Mouse (Mus musculus): ENCODE measurements around the gene Atxn2. TPM values are rescaled to one million over a fixed set of nuclear protein-coding genes. Genes with fewer than 3 reads are reported as not detected.
A peak's percentile ranks its signal among the peaks of the same experiment; 100 is the strongest.

The Atxn2 gene
- polyA plus RNA-seq, 1 experiment from 2014 or later = 66.8 TPM

DNA sequence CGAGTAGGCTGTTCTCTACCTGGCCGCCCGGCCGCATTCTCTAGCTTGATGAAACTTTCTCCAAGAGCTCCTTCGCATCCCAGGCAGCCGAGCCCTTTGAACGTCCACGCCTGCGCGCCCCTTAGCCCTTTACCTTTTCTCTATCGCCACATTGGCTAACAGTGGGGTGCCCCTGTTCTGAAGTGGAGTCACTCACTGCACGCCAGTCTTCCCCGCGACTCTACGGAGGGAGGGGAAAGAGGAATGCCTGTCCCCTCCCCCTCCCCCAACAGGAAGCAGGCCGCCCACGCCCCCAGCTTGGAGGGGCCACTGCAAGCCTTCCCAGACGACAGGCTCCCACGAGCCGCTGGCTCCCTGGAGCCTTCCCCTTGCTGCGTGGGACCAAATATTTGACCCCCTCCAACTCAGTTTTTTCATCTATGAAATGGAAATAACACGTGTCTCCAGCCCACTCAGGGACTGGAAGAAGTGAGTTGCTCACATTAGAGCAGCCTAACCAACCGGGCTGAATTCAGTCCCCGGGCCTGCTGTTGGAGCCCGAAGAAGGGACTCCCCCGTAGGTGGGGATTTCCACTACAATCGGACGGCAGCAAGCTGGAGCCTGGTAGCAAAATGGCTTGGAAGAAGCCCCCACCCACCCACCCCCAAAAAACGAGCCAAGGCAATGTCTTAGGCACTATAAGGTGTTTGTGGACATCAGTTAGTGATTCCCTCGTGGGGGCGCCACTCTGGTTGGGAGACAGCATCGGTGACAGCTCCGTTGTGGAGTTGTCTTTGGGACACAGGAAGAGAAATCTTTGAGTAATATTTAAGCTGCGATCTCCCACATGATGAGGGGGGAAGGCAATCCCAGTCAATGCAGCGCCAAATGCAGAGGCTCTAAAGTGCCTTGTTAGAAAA lies 126.6 kb downstream of the Atxn2 start, which contains the start of gene Sh2b3:
Gene Sh2b3, minus strand, starts transcription at position 206 of the 900 bp plus-strand sequence.
- DNase-seq (ENCODE audit: low spot score, missing footprints) = no peak
- no peak; the same call in 1 of the 2 replicates for ATAC-seq (ENCODE audit: low FRiP score)
- H3K4me3 ChIP-seq (ENCODE audit: low read depth, low read length) = peak within 1 kb of the TSS; percentile 65
- H3K9ac ChIP-seq (ENCODE audit: low read length) = peak within 1 kb of the TSS; percentile 69
- 1% methylated on average over 35 of the region's 35 CpGs for WGBS
- no peaks in the 10 kb centered on the region for H3K9me3 ChIP-seq (ENCODE audit: control insufficient read depth, low read length)
- H3K27me3 ChIP-seq (ENCODE audit: control insufficient read depth, insufficient read depth, low read length) = peaks cover 41% of the 10 kb centered on the region
- peaks cover 40% of the 10 kb centered on the region for H3K4me1 ChIP-seq (ENCODE audit: control insufficient read depth, insufficient read depth, low read length)
- peak within 1 kb of the TSS; percentile 97 for H3K4me2 ChIP-seq
- H3K36me3 ChIP-seq (ENCODE audit: control insufficient read depth, insufficient read depth, low read length) = no peaks in the 10 kb centered on the region
- H3K27ac ChIP-seq (ENCODE audit: low read depth, low read length) = no peak within 1 kb of the TSS

DNA sequence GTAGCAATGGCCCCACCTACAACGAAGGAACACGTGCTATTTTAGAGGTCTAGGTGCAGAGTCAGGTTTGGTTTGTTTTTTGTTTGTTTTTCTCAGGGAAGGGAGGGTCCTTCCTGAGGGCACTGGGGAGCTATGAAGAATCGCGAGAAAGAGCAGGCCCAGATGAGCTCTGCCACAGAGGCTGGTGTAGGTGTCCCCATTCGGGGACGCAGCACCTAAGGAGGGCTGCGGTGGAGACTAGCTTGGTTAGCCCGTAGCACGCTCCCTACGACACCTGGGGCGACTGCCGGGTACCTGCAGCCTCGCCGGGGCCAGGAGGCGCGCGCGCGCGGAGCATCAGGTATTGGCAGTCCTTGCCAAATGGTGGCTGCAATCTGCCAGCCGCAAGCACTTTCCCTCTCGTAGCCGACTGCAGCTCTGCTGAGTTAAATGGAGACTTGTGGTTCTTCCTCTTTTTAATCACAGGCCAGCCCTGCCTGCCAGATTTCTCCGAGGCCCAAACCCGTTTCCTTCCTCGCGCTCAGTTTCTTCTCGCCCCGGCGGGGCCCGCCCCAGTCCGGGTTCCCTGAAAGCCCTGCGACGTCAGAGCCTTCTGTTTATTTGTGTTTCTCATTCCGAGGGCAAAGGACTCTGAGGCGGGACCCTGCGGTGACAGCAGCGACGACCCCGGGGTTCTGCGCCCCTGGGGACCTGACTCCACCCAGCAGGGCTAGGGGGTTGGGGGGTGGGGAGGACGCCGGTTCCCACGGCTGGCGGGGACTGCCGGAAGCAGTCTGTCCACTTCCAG lies 127.4 kb downstream of the Atxn2 start:
- Histone ChIP-seq H3K27ac (ENCODE audit: low read depth, low read length) (no peak overlapping the region), H3K36me3 (ENCODE audit: control insufficient read depth, insufficient read depth, low read length) (no peaks in the 10 kb centered on the region), H3K27me3 (ENCODE audit: control insufficient read depth, insufficient read depth, low read length) (peaks cover 49% of the 10 kb centered on the region), H3K9ac (ENCODE audit: low read length) (peak overlapping the region; percentile 36; the same call in 1 of the 2 replicates), H3K9me3 (ENCODE audit: control insufficient read depth, low read length) (no peaks in the 10 kb centered on the region), H3K4me3 (ENCODE audit: low read depth, low read length) (peak overlapping the region; percentile 24), H3K4me2 (peak overlapping the region; percentile 48), H3K4me1 (ENCODE audit: control insufficient read depth, insufficient read depth, low read length) (peaks cover 40% of the 10 kb centered on the region)
- ATAC-seq (ENCODE audit: low FRiP score) (no peak), DNase-seq (ENCODE audit: low spot score, missing footprints) (peak; percentile 92)
- 1% methylated on average over 45 of the region's 46 CpGs for WGBS

DNA sequence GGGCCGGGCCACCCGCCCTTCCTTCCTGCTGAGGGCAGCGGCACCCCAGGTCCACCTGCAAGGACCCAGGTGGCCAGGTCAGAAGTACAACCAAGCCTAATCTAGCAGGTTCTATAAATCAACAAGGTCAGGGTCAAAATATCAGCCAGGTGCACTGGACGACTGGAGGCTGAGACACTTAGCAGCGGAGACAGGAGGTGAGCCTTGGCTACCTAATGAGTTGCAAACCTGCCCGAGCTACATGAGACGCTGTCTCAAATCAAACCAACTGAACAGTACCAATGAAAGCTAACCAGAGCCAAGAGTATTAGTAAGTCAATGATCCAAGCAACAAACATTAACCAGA lies 128.0 kb downstream of the Atxn2 start:
- Histone ChIP-seq H3K9ac (ENCODE audit: low read length) (no peak overlapping the region), H3K4me2 (peak overlapping the region; percentile 48), H3K27me3 (ENCODE audit: control insufficient read depth, insufficient read depth, low read length) (peaks cover 54% of the 10 kb centered on the region), H3K4me1 (ENCODE audit: control insufficient read depth, insufficient read depth, low read length) (peaks cover 37% of the 10 kb centered on the region), H3K27ac (ENCODE audit: low read depth, low read length) (no peak overlapping the region), H3K9me3 (ENCODE audit: control insufficient read depth, low read length) (no peaks in the 10 kb centered on the region), H3K36me3 (ENCODE audit: control insufficient read depth, insufficient read depth, low read length) (no peaks in the 10 kb centered on the region), H3K4me3 (ENCODE audit: low read depth, low read length) (peak overlapping the region; percentile 24)
- 27% methylated on average over 6 of the region's 7 CpGs for WGBS
- DNase-seq (ENCODE audit: low spot score, missing footprints) (no peak), ATAC-seq (ENCODE audit: low FRiP score) (no peak)

DNA sequence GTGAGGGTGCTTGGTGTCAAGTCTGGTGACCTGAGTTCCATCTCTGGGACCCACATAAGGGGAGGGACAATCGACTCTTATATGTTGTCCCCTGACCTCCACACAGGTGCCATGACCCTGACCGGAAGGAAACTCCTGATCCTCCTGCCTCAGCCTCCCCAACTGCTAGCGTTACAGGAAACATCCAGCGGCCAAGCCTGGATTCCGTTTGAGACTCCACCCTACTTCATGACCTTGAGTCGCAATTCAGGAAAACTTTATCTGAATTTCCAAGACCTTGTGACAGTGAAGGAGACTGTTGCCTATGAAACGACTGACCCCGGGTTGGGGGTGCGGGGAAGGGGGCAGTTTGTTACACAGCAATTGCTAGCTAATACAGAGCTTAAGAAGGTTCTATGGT lies 130.4 kb downstream of the Atxn2 start:
- no peak overlapping the region for H3K9ac ChIP-seq (ENCODE audit: low read length)
- DNase-seq (ENCODE audit: low spot score, missing footprints) = no peak
- H3K9me3 ChIP-seq (ENCODE audit: control insufficient read depth, low read length) = no peaks in the 10 kb centered on the region
- H3K27ac ChIP-seq (ENCODE audit: low read depth, low read length) = no peak overlapping the region
- no peaks in the 10 kb centered on the region for H3K36me3 ChIP-seq (ENCODE audit: control insufficient read depth, insufficient read depth, low read length)
- peaks cover 55% of the 10 kb centered on the region for H3K27me3 ChIP-seq (ENCODE audit: control insufficient read depth, insufficient read depth, low read length)
- peaks cover 24% of the 10 kb centered on the region for H3K4me1 ChIP-seq (ENCODE audit: control insufficient read depth, insufficient read depth, low read length)
- 89% methylated on average over 9 of the region's 9 CpGs for WGBS
- no peak overlapping the region for H3K4me2 ChIP-seq
- no peak overlapping the region for H3K4me3 ChIP-seq (ENCODE audit: low read depth, low read length)
- ATAC-seq (ENCODE audit: low FRiP score) = no peak

DNA sequence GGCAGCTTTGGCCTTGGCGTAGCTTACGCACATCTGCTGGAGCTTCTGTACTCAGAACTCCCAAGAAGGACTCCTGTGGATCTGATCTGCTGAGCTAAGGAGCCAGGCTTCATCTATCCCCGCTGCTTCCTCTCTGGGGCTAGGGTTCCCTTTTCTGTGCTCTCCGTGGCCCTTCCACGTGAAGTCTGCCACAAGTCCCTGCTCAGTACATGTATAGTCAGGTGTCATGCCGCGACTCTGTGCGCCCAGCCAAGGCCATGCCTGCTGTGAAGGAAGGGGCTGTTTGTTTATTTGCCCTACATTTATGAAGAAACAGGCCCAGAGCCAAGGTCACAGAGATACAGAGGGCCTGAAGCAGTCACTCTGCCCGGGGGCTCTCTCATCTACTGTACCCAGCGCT lies 130.8 kb downstream of the Atxn2 start:
- WGBS = 42% methylated on average over 10 of the region's 10 CpGs
- Histone ChIP-seq H3K4me3 (ENCODE audit: low read depth, low read length) (no peak overlapping the region), H3K4me2 (no peak overlapping the region)

DNA sequence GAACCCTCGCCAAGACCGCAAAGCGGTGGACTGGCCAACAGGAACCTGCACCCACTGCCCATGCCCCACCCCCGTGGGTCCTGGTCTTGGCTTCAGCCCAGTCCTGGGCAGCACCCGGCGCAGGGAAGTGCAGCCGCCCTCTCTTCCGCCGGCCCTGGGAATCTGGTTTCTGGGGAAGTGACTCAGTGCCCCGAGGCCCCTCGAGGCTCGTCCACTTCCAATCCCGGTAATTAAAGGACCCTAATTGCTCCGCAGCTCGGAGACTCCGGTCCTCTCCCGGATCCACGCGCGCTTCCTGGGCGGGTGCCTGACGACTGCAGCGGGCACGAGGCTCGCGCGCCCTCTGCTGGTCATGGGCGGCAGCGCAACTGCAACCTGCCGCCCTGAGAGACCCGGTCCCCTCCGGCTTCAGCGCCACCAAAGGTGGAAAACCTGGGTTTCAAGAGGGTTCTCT lies 131.6 kb downstream of the Atxn2 start:
- H3K4me2 ChIP-seq = peak overlapping the region; percentile 77
- peaks cover 16% of the 10 kb centered on the region for H3K4me1 ChIP-seq (ENCODE audit: control insufficient read depth, insufficient read depth, low read length)
- peaks cover 47% of the 10 kb centered on the region for H3K27me3 ChIP-seq (ENCODE audit: control insufficient read depth, insufficient read depth, low read length)
- H3K9me3 ChIP-seq (ENCODE audit: control insufficient read depth, low read length) = no peaks in the 10 kb centered on the region
- H3K27ac ChIP-seq (ENCODE audit: low read depth, low read length) = no peak overlapping the region
- H3K36me3 ChIP-seq (ENCODE audit: control insufficient read depth, insufficient read depth, low read length) = no peaks in the 10 kb centered on the region
- 1% methylated on average over 33 of the region's 33 CpGs for WGBS
- DNase-seq (ENCODE audit: low spot score, missing footprints) (peak; percentile 100), ATAC-seq (ENCODE audit: low FRiP score) (peak; percentile 62)
- peak overlapping the region; percentile 72 for H3K9ac ChIP-seq (ENCODE audit: low read length)
- peak overlapping the region; percentile 41 for H3K4me3 ChIP-seq (ENCODE audit: low read depth, low read length)

More for the DNA sequence above, 130.8 kb downstream of the Atxn2 start:
- Histone ChIP-seq H3K36me3 (ENCODE audit: control insufficient read depth, insufficient read depth, low read length) (no peaks in the 10 kb centered on the region), H3K4me1 (ENCODE audit: control insufficient read depth, insufficient read depth, low read length) (peaks cover 23% of the 10 kb centered on the region), H3K9me3 (ENCODE audit: control insufficient read depth, low read length) (no peaks in the 10 kb centered on the region), H3K9ac (ENCODE audit: low read length) (no peak overlapping the region), H3K27me3 (ENCODE audit: control insufficient read depth, insufficient read depth, low read length) (peaks cover 54% of the 10 kb centered on the region), H3K27ac (ENCODE audit: low read depth, low read length) (no peak overlapping the region)
- ATAC-seq (ENCODE audit: low FRiP score) (no peak), DNase-seq (ENCODE audit: low spot score, missing footprints) (no peak)

DNA sequence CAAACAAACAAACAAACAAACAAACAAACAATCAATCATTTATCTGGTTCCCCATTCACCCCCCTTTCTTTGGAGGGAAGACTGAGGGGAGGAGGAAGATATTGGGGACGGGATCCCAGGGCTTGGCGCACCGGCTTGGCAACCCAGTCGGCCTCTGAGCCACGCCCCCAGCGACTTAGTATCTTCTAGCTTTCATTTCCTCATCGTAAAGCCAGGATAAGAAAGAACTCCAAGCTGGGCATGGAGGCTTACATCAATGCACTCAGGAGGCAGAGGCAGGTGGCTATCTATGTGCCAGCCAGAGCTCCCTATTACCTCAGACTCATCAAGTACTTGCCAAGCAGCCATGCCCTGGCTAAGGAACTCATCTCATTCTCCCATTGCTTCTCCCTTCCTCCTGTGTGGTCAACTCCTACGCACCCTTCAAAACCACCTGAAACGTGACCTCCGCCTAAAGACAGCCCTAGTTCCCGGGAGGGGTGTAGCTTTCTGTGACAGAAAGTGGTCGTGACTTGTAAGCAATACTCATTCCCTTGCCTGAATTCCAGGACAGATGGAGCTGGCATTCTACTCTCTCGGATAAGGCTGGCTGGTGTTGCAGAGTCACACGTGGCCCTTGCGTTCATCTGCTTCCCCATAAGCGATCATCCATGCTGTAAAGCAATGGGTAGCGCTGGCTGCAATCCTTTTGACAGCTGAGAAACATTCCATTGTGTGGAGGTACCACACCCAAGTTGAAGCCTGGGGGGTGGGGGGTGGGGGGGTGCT lies 132.2 kb downstream of the Atxn2 start:
- no peak overlapping the region for H3K27ac ChIP-seq (ENCODE audit: low read depth, low read length)
- ATAC-seq (ENCODE audit: low FRiP score) (no peak; the same call in 1 of the 2 replicates), DNase-seq (ENCODE audit: low spot score, missing footprints) (no peak)
- peak overlapping the region; percentile 41; the same call in 1 of the 2 replicates for H3K4me3 ChIP-seq (ENCODE audit: low read depth, low read length)
- H3K36me3 ChIP-seq (ENCODE audit: control insufficient read depth, insufficient read depth, low read length) = no peaks in the 10 kb centered on the region
- WGBS = 20% methylated on average over 17 of the region's 17 CpGs
- H3K4me1 ChIP-seq (ENCODE audit: control insufficient read depth, insufficient read depth, low read length) = peaks cover 13% of the 10 kb centered on the region
- no peaks in the 10 kb centered on the region for H3K9me3 ChIP-seq (ENCODE audit: control insufficient read depth, low read length)
- H3K9ac ChIP-seq (ENCODE audit: low read length) = no peak overlapping the region
- peaks cover 41% of the 10 kb centered on the region for H3K27me3 ChIP-seq (ENCODE audit: control insufficient read depth, insufficient read depth, low read length)
- H3K4me2 ChIP-seq = peak overlapping the region; percentile 77; the same call in 1 of the 2 replicates

DNA sequence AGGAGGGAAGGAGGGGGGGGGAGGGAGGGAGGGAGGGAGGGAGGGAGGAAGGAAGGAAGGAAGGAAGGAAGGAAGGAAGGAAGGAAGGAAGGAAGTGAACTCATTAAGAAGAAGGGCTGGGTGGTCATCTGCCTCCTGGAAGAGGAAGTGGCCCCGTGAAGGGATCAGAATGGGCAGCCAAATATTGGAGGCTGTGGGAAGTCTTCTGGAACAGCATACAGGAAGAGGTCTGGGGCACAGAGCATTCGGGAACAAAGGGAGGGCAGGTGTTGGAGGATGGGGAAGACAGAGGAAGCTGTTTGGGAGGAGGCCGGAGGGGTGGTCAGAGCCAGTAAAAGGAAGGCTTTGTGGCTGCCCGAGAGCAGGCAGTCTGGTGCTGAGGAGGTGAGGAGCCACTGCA lies 134.2 kb downstream of the Atxn2 start:
- H3K4me1 ChIP-seq (ENCODE audit: control insufficient read depth, insufficient read depth, low read length) = peaks cover 16% of the 10 kb centered on the region
- no peaks in the 10 kb centered on the region for H3K36me3 ChIP-seq (ENCODE audit: control insufficient read depth, insufficient read depth, low read length)
- DNase-seq (ENCODE audit: low spot score, missing footprints) (no peak), ATAC-seq (ENCODE audit: low FRiP score) (no peak)
- WGBS = 46% methylated on average over 4 of the region's 4 CpGs
- H3K27ac ChIP-seq (ENCODE audit: low read depth, low read length) = no peak overlapping the region
- no peak overlapping the region for H3K4me2 ChIP-seq
- no peaks in the 10 kb centered on the region for H3K9me3 ChIP-seq (ENCODE audit: control insufficient read depth, low read length)
- no peak overlapping the region for H3K4me3 ChIP-seq (ENCODE audit: low read depth, low read length)
- peaks cover 28% of the 10 kb centered on the region for H3K27me3 ChIP-seq (ENCODE audit: control insufficient read depth, insufficient read depth, low read length)
- no peak overlapping the region for H3K9ac ChIP-seq (ENCODE audit: low read length)
